Mouse (Mus musculus) MN1 (cell line): ENCODE results near the gene Zzef1.

ENCODE experiments used
- DNase-seq: peaks from one replicate; pipeline ENCODE4 v3.0.0-alpha.2; 2016; ENCODE audit warnings: low spot score

Zzef1 gene

DNA sequence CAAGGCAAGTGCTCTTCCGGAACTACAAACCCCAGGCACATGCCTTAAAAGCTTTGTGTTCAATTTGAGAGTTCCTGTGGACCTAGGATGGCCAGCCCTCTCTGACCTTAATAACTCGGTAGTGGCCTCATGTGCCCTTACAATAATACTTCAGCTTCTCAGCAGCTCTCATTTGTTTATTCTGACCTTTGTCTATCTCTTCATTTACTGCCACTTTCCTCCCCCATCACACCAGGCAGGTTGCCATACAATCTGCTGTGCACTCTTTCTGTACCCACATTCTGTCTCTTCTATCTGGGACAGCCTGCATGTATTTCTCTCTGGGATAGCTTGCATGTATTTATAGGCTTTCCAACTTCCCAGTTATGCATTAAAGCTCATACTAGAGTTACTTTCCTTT lies 10.5 kb downstream of the Zzef1 start:
- DNase-seq, result no peak

- no peak for DNase-seq
These were observed 12.0 kb downstream of the Zzef1 start for GRCm38 (mm10) chr11:72807992-72808391.

- DNase-seq, result no peak
These were observed 17.7 kb downstream of the Zzef1 start for GRCm38 (mm10) chr11:72813687-72814086.

DNA sequence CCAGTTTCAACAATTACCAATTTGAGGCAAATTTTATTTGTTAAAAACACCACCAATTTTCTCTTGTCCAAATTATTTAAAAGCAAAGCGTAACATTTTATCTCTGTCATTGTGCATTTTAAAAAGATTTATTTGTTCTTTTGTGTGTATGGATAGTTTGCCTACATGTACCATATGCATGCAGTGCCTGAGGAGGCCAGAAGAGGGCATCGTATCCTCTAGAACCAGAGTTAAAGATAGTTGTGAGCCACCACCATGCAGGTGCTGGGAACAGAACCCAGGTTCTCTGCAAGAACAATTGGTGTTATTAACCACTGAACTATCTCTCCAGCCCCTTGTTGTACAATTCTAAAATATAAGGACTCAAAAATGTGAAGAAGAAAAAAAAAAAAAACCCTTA lies 18.2 kb downstream of the Zzef1 start:
- no peak for DNase-seq

- no peak for DNase-seq
These were observed 20.8 kb downstream of the Zzef1 start for GRCm38 (mm10) chr11:72816859-72817258.

DNA sequence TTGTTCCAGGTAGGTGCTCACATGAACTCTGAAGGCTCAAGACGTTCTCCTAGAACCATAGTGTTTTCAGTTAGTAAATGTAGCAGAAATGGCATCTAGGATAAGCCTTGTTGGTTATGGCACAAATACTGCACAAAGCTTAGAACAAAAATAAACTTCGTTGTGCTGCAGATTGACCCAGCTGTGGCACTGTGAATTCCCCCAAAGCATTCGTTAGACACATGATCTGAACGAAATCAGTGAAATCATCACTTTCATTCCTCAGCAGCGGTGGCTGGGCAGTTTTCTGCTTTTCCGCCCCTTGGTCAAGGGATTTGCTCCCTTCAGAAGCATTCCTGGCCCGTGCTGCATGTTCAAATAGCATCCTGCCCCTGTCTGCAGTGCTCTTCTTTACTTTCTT lies 22.0 kb downstream of the Zzef1 start:
- DNase-seq, result no peak

DNA sequence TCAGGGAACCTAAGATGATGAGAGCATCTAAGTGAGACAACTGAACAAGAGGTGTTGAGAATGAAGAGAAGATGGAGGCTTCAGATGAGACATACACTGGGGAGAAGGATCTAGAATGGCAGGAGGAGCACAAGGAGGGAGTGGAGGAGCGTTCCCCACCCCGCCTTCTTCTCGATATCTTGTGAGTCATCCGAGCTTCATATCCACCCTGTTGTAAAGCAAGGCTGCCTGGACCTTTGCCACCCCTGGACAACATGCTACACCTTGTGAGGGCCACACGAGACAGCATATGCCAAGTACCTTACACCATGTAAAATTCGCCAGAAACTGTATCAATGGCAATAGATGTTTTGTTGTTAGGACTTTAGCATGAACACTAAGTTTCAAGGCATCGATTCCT lies 25.0 kb downstream of the Zzef1 start:
- DNase-seq, result no peak

- no peak for DNase-seq
These were observed 33.8 kb downstream of the Zzef1 start for GRCm38 (mm10) chr11:72829869-72830268.

DNA sequence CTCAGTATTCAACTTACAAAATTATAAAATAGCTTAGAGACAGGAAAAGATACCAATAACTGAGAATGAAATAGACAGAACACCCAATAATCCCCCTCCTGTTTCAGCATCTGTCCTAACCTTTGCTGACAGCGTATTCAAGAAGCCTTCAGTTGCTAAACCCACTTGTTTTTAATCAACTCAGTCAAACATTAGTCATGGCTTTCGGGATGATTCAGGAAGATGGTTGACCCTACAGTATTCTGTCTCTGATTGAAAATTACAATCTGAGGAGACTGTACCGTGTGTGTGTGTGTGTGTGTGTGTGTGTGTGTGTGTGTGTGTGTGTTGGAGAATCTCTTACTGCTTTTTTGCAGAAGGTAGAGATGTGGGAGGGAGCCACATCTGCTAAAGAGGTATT lies 46.7 kb downstream of the Zzef1 start:
- DNase-seq, result no peak

DNA sequence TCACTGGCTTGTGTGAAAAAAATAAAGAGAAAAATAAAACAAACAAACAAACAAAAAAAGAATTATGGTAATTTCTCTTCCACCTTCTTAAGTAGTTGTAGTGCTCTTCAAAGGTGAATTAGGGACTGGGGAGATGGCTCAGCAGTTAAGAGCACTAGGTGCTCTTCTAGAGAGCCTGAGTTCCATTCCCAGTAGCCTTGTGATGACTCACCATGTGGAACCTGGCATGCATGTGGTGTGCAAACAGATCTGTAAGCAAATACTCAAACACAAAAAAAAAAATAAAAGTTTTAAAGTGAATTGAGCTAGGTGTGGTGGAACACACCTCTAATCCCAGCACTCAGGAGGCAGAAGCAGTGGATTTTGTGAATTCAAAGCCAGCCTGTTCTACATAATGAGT lies 47.5 kb downstream of the Zzef1 start:
- no peak for DNase-seq

- DNase-seq, result no peak
These were observed 49.5 kb downstream of the Zzef1 start for GRCm38 (mm10) chr11:72845526-72845925.

GRCm38 (mm10) chr11:72846685-72847084 lies 50.7 kb downstream of the Zzef1 start:
- no peak for DNase-seq

DNA sequence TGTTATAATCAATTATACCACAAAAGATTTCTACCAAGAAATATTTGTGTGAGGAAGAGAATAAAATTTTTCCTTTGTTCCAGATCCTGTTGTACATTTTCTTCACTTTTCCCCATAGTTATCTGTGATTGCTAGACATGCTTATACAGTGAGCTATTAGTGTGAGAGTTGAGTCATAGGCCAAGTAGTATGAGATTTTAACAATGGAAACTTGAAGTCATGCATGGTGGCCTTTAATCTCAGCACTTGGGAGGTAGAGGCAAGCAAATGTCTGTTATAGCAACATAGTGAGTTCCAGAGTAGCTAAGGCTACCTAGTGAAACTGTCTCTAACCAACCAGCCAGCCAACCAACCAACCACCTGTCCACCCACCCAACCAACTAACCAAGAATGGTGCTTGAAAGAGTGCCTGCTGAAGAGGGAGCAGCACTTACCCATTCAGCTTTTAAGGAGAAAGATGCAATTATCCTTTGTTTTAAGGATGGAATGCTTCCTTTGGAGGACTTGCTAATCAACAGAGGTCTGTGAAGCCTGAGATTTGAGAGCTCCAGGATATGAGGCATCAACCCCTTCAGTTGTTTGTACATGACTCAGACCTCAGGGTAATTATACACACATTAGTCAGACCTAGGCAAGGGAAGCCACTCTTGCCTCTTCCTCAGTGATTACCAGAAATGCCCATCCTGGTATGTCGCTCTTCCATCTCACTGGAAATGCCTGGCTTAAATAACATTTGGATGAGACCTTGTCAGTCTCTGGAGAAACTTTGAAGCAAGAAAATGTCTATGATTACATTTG lies 52.0 kb downstream of the Zzef1 start:
- no peak for DNase-seq

DNA sequence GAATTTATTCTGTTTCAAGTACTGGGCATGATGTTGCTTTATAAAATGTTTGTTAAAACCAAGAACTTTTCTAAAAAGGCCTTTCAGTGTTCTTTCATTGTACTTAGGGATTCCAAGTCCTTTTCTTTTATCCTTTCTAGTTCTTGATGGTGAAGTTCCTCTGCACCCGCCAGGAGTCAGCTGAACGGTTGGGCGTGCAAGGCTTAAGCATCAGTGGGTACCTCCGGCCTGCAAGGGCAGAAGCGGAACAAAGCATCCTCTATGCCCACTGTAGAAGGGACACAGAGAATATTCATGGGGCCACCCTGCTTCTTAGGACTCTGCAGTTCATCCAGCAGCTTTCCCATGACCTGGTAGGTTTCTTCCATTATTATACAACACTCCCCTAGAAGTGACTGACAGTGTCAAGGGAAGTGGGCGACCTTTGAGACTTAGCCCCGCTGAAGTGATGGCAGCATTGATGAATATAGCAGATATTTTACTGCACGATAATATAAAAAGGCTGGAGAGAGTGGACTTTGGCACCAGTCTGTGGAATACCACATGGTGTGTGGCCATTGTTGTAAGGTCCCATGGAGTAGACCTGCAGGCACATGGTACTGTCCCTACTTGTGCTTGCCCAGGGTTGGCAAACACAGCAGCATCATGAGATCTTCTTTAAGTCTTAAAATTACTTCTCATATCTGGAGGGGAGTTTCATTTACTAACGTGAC lies 54.5 kb downstream of the Zzef1 start:
- no peak for DNase-seq

DNA sequence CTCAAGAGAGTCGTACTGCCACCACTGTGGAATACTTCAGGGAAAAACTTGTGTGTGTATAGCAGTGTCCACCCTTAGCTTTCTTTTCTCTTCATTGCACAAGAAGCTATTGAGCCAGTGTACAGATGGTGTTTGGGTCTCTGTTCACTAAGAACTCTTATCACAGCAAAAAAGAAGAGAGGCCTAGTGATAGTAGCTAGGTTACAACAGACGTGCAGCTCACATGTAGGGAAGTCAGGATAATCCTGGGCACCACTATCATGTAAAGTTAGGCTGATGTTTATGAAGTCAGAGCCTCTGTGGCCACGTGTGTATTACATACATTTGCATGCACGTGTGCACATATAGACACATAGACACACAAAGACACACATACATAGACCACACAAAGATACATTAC lies 55.2 kb downstream of the Zzef1 start:
- no peak for DNase-seq

- DNase-seq, result no peak
These were observed 56.1 kb downstream of the Zzef1 start for GRCm38 (mm10) chr11:72852122-72852521.

DNA sequence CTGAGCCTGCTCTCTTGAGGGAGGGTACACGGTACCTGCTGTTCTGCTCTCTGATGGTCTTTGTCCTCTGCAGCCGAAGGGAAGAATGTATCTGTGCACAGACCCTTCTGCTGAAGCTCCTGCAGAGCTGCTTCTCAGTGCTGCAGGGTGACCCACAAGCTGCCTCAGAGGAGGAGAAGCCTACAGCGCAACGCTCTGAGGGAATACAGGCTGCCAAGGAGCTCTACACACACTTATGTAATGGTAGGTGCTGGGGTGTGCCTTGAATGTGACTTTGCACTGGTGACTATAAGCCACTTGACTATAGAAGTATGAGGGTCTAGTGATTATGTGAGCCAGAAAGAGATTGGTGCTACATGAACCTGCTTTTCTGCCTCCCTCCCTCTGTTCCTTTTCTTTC lies 57.1 kb downstream of the Zzef1 start:
- DNase-seq, result no peak

GRCm38 (mm10) chr11:72854251-72854650 lies 58.2 kb downstream of the Zzef1 start:
- no peak for DNase-seq

GRCm38 (mm10) chr11:72856764-72857163 lies 60.7 kb downstream of the Zzef1 start:
- DNase-seq, result no peak

DNA sequence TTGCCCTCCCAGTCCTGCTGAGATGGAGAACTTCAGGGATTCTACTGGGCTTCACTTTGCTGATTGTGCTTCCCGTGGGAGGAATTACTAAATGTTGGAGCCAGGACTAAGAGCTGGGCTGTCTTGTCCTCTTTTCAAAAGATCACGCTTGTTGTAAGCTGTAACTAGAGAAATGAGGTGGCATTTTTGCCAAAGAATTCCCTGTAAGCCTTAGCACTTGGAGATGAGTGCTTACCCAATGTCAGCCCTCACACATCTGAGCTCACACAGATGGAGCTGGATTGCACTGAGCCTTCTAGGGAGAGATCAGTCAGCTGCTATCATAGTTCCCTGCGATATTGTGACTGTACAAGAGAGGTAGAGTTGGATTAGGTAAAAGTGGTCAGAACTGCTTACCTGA lies 65.2 kb downstream of the Zzef1 start:
- DNase-seq, result no peak

GRCm38 (mm10) chr11:72866446-72866845 lies 70.4 kb downstream of the Zzef1 start:
- no peak for DNase-seq

DNA sequence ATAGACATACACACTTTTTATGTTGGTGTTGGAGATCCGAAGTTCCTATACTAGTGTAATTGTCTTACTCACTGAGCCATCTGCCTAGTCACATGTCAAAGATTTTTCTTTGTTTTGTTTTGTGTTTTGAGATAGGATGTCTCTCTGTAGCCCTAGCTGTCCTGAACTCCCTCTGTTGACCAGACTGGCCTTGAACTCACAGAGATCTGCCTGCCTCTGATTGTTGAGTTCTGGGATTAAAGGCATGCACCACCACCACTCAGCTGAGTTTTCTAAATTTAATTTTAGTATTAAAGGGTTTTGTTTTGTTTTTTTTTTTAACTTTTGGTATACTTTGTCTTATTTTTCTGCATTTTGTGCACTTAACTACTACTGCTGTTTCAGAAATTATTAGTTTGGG lies 76.0 kb downstream of the Zzef1 start:
- DNase-seq, result no peak

- no peak for DNase-seq
These were observed 96.6 kb downstream of the Zzef1 start for GRCm38 (mm10) chr11:72892623-72893022.

- DNase-seq, result no peak
These were observed 112.4 kb downstream of the Zzef1 start for GRCm38 (mm10) chr11:72908391-72908790.
